Mouse (Mus musculus): ENCODE measurements around the gene Lcor. TPM values are rescaled to one million over a fixed set of nuclear protein-coding genes. Genes with fewer than 3 reads are reported as not detected.

The Lcor gene
- total and polyA plus RNA-seq, 2 experiments from 2014 or later = 12.3 to 13.1 TPM

GRCm38 (mm10) chr19:41557491-41557890 is 75.1 kb downstream of the Lcor start:
- Histone ChIP-seq H3K27ac (no peak overlapping the region), H3K9ac (replicated peaks; ENCODE audit: low read length) (no peak overlapping the region), H3K27me3 (ENCODE audit: insufficient read depth, low read length) (no peaks in the 10 kb centered on the region), H3K4me3 (ENCODE audit: low read length) (no peak overlapping the region), H3K36me3 (ENCODE audit: insufficient read depth, low read length) (peaks cover 5% of the 10 kb centered on the region; the same call in 1 of the 2 replicates), H3K9me3 (ENCODE audit: low read length) (no peaks in the 10 kb centered on the region), H3K4me1 (ENCODE audit: insufficient read depth, low read length) (no peaks in the 10 kb centered on the region), H3K4me2 (ENCODE audit: low read depth, low read length) (no peak overlapping the region)
- no peak for DNase-seq (ENCODE audit: low spot score)
- WGBS = 93% methylated on average over 4 of the region's 4 CpGs
- TF ChIP-seq CTCF (IDR thresholded peaks at IDR 0.05; ENCODE audit: low read depth) = no peak
- no peak for ATAC-seq

DNA sequence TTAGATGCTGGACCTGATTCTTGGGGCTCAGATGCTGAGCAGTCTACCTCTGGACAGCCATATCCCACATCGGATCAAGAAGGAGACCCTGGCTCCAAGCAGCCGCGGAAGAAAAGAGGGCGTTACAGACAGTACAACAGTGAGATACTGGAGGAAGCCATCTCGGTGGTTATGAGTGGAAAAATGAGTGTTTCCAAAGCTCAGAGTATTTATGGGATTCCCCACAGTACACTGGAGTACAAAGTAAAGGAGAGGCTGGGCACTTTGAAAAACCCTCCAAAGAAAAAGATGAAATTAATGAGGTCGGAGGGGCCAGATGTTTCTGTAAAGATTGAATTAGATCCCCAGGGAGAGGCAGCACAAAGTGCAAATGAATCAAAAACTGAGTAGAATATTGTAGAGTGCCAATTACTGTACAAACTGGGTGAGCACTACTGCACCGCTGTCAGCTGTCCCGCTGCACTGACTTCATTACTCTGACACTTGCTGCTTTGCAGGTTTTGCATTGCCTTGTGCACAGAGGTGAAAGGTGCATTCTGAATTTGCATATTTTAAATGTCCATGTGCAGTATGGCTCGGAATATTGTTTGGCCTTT is 76.6 kb downstream of the Lcor start:
- 76% methylated on average over 9 of the region's 9 CpGs for WGBS
- DNase-seq (ENCODE audit: low spot score) (peak; percentile 5), ATAC-seq (no peak)
- no peaks in the 10 kb centered on the region for H3K4me1 ChIP-seq (ENCODE audit: insufficient read depth, low read length)
- no peaks in the 10 kb centered on the region for H3K9me3 ChIP-seq (ENCODE audit: low read length)
- no peak for TF ChIP-seq CTCF (IDR thresholded peaks at IDR 0.05; ENCODE audit: low read depth)
- H3K36me3 ChIP-seq (ENCODE audit: insufficient read depth, low read length) = peaks cover 5% of the 10 kb centered on the region; the same call in 1 of the 2 replicates
- no peak overlapping the region for H3K4me3 ChIP-seq (ENCODE audit: low read length)
- no peak overlapping the region for H3K9ac ChIP-seq (replicated peaks; ENCODE audit: low read length)
- H3K27ac ChIP-seq = no peak overlapping the region
- no peak overlapping the region for H3K4me2 ChIP-seq (ENCODE audit: low read depth, low read length)
- H3K27me3 ChIP-seq (ENCODE audit: insufficient read depth, low read length) = no peaks in the 10 kb centered on the region

GRCm38 (mm10) chr19:41560856-41561255 is 78.4 kb downstream of the Lcor start:
- H3K4me1 ChIP-seq (ENCODE audit: insufficient read depth, low read length) = no peaks in the 10 kb centered on the region
- no peak overlapping the region for H3K4me2 ChIP-seq (ENCODE audit: low read depth, low read length)
- H3K9me3 ChIP-seq (ENCODE audit: low read length) = no peaks in the 10 kb centered on the region
- peaks cover under 1% of the 10 kb centered on the region; the same call in 1 of the 2 replicates for H3K36me3 ChIP-seq (ENCODE audit: insufficient read depth, low read length)
- no peak overlapping the region for H3K9ac ChIP-seq (replicated peaks; ENCODE audit: low read length)
- H3K4me3 ChIP-seq (ENCODE audit: low read length) = no peak overlapping the region
- no peak for TF ChIP-seq CTCF (IDR thresholded peaks at IDR 0.05; ENCODE audit: low read depth)
- ATAC-seq (no peak), DNase-seq (ENCODE audit: low spot score) (no peak)
- no peaks in the 10 kb centered on the region for H3K27me3 ChIP-seq (ENCODE audit: insufficient read depth, low read length)
- H3K27ac ChIP-seq = no peak overlapping the region
- WGBS = 95% methylated on average over 3 of the region's 3 CpGs

- Histone ChIP-seq H3K27me3 (ENCODE audit: insufficient read depth, low read length) (no peaks in the 10 kb centered on the region), H3K9me3 (ENCODE audit: low read length) (no peaks in the 10 kb centered on the region), H3K27ac (no peak overlapping the region), H3K9ac (replicated peaks; ENCODE audit: low read length) (no peak overlapping the region), H3K4me2 (ENCODE audit: low read depth, low read length) (no peak overlapping the region), H3K36me3 (ENCODE audit: insufficient read depth, low read length) (no peaks in the 10 kb centered on the region), H3K4me1 (ENCODE audit: insufficient read depth, low read length) (no peaks in the 10 kb centered on the region), H3K4me3 (ENCODE audit: low read length) (no peak overlapping the region)
- TF ChIP-seq CTCF (IDR thresholded peaks at IDR 0.05; ENCODE audit: low read depth) = no peak
- 74% methylated on average over 2 of the region's 2 CpGs for WGBS
- DNase-seq (ENCODE audit: low spot score) (no peak), ATAC-seq (no peak)
Observed at GRCm38 (mm10) chr19:41568791-41569190, 86.4 kb downstream of the Lcor start.

DNA sequence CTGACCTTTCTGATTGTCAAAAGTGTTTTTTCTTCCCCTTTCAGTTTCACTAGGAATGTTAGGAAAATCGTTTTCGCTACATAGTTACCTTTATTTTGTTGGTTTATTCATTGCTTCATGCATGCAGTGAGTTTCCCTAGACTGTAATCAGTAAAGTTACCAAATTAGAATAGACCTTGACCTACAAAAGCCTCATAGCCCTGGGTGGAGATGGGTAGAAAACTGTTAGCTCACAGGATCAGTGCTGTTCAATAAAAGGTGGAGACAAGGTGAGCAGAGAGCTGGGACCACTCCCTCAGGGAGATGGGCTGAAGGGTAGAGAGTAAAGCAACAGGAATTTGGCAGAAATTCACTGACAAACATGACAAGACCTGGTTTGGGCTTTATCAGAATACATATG is 91.3 kb downstream of the Lcor start:
- TF ChIP-seq CTCF (IDR thresholded peaks at IDR 0.05; ENCODE audit: low read depth) = no peak
- Histone ChIP-seq H3K36me3 (ENCODE audit: insufficient read depth, low read length) (no peaks in the 10 kb centered on the region), H3K9me3 (ENCODE audit: low read length) (no peaks in the 10 kb centered on the region), H3K4me3 (ENCODE audit: low read length) (no peak overlapping the region), H3K27ac (no peak overlapping the region), H3K27me3 (ENCODE audit: insufficient read depth, low read length) (no peaks in the 10 kb centered on the region), H3K9ac (replicated peaks; ENCODE audit: low read length) (no peak overlapping the region), H3K4me2 (ENCODE audit: low read depth, low read length) (no peak overlapping the region), H3K4me1 (ENCODE audit: insufficient read depth, low read length) (no peaks in the 10 kb centered on the region)
- no peak for DNase-seq (ENCODE audit: low spot score)
- no peak for ATAC-seq
- WGBS = 91% methylated on average over 2 of the region's 2 CpGs

- no peak overlapping the region for H3K4me3 ChIP-seq (ENCODE audit: low read length)
- no peaks in the 10 kb centered on the region for H3K4me1 ChIP-seq (ENCODE audit: insufficient read depth, low read length)
- no peak overlapping the region for H3K27ac ChIP-seq
- ATAC-seq = no peak
- H3K9me3 ChIP-seq (ENCODE audit: low read length) = no peaks in the 10 kb centered on the region
- TF ChIP-seq CTCF (IDR thresholded peaks at IDR 0.05; ENCODE audit: low read depth) = no peak
- no peak for DNase-seq (ENCODE audit: low spot score)
- no peak overlapping the region for H3K4me2 ChIP-seq (ENCODE audit: low read depth, low read length)
- H3K27me3 ChIP-seq (ENCODE audit: insufficient read depth, low read length) = no peaks in the 10 kb centered on the region
- H3K36me3 ChIP-seq (ENCODE audit: insufficient read depth, low read length) = peaks cover 11% of the 10 kb centered on the region
- H3K9ac ChIP-seq (replicated peaks; ENCODE audit: low read length) = no peak overlapping the region
Observed at GRCm38 (mm10) chr19:41577576-41577975, 95.1 kb downstream of the Lcor start.

DNA sequence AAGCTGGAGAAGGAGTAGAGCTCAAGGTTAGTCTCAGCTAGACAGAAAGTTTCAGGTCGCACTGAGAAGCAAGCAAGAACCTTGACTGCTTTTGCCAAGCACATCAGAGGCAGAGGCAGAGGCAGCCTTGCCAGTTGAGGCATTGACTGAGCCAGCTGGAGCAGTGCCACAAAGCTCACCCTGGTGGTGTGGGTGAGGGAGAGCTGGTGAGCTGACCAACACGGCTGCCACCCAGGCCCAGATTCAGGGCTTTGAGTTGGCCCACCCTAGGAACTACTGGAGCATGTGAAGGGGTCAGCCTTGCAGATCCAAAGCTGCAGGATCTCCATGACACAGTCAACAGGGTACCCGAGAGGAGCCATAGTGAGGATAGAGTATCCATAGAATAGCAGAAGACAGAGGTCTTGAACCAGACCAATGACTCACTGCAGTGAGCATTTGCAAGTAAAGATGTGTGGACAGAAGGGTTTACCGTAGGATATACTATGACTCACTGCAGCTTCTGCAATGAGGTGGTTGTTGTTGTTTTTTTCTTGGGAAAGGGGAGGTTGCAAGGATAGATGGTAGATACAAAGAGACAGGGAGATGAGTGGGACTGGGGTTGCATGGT is 97.0 kb downstream of the Lcor start:
- no peaks in the 10 kb centered on the region for H3K9me3 ChIP-seq (ENCODE audit: low read length)
- WGBS = 65% methylated on average over 4 of the region's 4 CpGs
- peak; percentile 45 for DNase-seq (ENCODE audit: low spot score)
- H3K4me3 ChIP-seq (ENCODE audit: low read length) = no peak overlapping the region
- H3K36me3 ChIP-seq (ENCODE audit: insufficient read depth, low read length) = peaks cover 29% of the 10 kb centered on the region
- no peaks in the 10 kb centered on the region for H3K4me1 ChIP-seq (ENCODE audit: insufficient read depth, low read length)
- no peak overlapping the region for H3K27ac ChIP-seq
- no peaks in the 10 kb centered on the region for H3K27me3 ChIP-seq (ENCODE audit: insufficient read depth, low read length)
- no peak for ATAC-seq
- H3K9ac ChIP-seq (replicated peaks; ENCODE audit: low read length) = no peak overlapping the region
- H3K4me2 ChIP-seq (ENCODE audit: low read depth, low read length) = no peak overlapping the region
- TF ChIP-seq CTCF (IDR thresholded peaks at IDR 0.05; ENCODE audit: low read depth) = peak; percentile 25; the same call in 1 of the 2 replicates
